Mouse (Mus musculus) fat pad, adult 2 months (tissue): ENCODE measurements around the gene Rnf225.
"Not testable (repeated sequence)": the region's sequence is repeated elsewhere in the genome, so short reads cannot be mapped to it uniquely, and the experiment has no call there.

Experiments used
- DNase-seq: peaks from one replicate; pipeline ENCODE4 v3.0.0-alpha.2; 2011; ENCODE audit warnings: low read depth, low spot score; ENCODE audit errors: extremely low read depth

The Rnf225 gene

DNA sequence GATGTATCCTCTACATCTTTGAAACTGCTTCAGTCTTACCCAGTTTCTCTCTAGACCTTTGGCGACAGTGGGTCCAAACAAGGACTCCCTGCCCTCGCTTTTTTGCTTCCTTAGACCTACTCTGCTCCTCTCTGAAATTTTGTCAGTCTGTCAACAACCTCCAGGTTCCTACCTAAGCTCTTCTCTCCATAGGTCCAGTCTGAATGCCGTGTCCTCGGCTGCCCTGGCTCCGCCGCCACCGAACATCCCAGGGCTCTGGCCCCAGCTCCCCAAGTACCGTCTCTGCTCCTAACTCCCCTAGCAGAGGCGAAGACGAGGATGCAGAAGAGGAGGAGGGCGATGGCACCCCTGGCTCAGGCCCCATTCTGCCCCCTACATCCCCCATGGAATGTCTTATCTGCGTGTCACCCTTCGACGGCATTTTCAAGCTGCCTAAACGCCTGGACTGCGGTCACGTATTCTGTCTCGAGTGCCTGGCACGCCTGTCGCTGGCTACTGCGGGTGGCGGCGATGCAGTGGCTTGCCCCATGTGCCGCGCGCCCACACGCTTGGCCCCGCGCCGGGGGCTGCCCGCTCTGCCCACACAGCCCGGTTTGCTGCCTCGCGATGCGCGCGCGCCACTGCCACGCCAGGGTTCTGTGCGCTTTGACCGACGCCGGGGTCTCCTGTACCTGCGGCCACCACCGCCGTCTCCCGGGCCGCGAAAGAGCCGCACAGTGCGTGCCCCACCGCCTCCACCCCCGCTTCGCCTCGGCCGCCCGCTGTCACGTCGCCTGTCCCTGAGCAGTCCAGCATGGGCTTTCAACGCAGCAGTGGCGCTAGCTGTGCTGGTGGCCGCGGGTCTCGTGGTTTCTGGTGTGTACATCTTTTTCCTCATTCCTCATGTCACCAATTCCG is 725 bp downstream of the Rnf225 start:
- DNase-seq = no peak

DNA sequence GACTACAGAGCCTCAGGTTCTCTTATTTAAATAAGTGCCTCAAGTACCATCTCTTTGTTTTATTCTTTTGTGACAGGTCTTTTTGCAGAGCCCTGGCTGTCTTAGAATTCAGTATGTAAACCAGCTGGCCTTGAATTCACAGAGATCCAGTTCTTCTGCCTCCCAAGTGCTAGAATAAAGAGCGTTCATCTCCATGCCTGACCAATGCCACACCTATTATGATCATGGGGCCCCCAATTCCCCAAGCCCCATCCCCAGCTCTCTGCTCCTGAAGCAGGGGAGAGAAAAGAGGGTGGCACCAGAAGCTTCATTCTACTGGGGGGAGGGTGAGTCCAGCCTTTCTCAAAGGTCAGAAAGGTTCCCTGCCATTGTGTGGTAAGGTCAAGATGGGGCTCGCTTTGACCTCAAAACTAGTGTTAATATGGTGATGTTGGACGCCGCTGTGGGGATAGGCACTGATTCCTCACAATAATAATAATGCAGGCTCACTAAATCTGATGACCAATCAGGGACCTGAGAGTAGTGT is 6.5 kb downstream of the Rnf225 start:
- DNase-seq = no peak

DNA sequence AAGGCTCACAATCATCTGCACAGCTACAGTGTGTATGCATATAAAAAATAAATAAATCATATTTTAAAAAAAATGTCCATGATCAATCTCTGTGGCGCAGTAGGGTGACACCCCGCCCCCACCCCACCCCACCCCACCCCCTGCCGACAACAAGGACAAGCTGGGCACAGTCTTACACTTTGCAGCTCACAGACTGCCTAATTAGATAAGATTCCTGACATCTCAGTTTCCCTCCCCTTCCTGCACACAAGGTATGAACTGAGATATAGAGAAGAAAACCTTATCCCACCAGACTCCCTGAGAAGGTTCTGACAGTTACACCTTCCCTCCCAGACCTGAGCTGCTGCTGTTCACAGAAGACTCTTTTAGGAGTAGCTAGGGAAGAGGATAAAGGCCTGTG is 7.6 kb downstream of the Rnf225 start:
- DNase-seq = no peak

DNA sequence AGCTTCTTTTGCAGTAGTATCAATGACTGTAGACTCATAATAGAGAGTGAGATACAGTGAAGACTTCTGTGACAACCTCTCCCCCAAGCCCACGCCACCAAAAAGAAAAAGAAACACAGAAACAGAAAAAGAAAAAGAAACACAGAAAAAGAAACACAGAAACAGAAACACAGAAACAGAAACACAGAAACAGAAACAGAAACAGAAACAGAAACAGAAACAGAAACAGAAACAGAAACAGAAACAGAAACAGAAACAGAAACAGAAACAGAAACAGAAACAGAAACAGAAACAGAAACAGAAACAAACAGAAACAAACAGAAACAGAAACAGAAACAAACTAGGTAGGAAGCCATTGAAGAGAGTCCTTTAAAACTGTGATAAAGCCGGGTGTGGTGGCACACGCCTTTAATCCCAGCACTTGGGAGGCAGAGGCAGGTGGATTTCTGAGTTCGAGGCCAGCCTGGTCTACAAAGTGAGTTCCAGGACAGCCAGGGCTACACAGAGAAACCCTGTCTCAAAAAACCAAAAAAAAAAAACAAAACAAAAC is 10.1 kb downstream of the Rnf225 start:
- not testable (repeated sequence) for DNase-seq

DNA sequence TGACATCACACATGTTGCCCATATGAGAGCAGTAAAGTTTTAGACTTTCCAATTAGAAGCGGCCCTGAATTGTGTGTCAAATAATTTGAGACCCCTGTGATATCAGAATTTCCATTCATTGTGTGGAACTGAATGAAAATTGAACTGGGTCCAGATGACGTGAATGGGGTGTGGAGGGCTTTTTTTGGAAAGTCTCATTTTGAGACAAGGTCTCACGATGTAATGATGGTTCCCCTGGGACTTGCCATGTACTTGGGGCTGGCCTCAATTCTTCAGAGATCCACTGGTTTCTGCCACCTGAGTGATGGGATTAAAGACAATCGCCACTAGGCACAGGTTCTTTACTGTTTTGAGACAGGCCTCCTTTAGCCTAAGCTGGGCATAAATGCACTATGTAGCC is 13.4 kb downstream of the Rnf225 start:
- no peak for DNase-seq

DNA sequence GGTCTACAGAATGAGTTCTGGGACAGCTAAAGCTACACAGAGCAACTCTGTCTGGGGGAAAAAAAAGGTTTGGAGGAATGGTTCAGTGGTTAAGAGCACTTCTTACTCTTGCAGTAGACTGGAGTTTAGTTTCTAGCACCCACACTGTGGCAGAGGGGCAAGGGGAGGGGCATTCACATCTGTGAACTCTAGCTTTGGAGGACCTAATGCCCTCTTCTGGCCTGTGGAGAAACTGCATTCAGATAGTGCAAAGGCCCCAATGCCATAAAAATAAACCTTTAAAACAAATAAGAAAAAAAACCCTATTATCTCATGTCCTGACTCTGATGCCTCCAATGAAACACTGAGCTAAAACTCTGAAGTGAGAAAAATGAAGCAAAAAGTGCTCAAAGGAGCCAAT is 16.3 kb downstream of the Rnf225 start:
- DNase-seq = no peak

DNA sequence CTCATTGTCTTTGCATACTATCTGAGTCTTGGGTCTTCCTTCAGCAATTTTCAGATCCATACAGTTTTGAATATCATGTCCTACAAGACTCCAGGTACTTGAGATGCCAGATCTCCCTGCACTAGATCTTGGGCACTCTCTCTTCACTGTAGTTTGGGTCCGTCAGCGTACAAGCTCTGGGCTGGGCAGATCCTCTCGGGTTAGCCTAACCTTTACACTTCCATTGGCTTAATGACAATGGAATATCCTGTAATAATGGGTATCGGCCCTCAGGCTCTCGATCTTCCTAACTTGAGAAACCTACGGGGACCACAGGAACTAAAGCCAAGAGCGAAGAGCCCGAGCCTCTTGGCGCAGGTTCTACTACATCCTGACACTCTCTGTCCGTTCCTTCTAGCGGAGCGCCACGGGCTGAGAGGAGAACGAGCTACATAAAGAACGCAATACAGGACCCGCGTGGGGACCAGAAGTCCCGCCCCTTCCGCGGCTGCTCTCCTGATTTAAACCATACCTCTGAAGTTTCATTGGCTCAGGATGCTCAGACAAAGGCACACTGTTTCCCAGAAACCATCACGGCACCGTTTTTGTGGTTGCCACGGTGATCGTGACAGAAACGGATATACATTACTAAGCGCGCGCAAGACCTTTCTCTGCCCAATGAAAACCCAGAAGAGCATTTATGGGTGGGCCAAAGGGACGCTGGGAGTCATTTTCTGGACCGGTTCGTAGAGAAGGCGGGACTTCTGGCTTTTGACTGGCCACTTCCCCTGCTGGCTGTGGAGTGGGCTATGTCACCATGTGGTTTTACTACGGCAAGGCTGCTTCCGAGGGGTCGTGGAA is 22.0 kb downstream of the Rnf225 start:
- peak; percentile 69 for DNase-seq

DNA sequence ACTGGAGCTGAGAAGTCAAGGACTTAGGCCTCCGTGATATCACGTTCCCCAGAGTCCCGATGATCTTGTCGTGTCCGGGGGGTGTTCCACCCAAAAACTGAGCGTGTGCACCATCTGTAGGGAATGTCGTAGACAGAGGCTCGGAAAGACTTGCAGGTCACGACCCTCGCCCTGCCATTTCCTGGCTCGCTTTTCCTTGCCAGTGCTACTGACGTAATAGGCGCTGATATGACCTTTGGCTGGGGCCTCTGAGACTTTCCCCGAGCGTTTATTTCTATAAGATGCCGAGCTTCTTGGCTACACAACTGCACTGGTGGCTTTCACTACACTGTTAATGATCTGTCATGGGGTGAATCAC is 22.6 kb downstream of the Rnf225 start:
- DNase-seq = no peak

DNA sequence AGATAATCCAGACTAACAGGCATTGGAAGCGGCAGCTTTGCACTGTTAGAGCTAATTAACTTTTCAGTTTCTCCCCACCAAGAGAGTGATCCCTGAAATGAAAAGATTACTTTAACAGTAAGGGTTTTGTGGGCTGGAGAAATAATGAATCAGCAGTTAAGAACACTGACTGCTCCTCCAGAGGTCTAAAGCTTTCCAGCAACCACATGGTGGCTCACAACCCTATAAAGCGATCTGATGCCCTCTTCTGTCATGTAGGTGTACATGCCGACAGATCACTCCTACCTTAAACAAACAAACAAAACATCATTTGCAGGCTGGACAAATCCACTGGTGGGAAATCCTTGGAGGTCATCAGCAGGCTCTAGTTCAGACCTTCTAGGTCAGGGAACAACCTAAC is 27.7 kb downstream of the Rnf225 start:
- no peak for DNase-seq

DNA sequence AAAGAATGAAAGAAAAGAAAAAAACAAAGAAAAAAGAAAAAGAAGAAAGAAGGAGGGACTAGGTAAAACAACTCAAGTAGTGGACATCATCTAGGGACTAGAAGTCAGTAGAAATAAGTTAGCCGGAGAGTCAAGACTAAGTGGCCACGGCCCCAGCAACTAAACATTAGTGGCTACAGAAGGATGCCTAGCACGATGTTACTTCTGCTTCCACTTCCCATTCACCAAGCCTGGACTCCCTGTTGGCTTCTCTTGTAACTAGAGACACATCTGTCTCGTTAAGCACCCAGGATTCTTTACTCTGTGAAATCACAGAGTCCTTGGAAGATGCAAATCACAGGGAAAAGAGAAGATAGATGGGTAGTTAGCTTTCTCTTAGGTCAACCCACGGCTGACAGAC is 30.3 kb downstream of the Rnf225 start:
- no peak for DNase-seq

DNA sequence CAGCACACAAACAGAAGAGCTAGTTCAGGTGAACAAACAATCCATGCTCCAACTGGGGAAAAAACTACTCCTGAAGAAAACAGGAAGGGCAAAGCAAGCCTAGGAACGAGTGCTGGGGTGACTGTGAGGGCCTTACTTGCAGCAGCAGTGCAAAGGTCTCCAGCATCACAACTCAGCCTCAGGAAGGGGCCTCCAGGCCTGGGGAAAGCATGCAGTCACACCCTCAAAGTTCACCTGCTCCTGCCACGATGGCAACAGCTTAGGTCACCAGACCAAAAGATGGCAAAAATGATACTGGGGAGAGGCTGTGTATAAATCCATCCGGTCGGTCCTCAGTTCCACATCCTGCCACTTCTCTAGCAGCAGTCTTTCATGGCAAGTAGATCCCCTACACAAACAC is 31.7 kb downstream of the Rnf225 start:
- DNase-seq = no peak

DNA sequence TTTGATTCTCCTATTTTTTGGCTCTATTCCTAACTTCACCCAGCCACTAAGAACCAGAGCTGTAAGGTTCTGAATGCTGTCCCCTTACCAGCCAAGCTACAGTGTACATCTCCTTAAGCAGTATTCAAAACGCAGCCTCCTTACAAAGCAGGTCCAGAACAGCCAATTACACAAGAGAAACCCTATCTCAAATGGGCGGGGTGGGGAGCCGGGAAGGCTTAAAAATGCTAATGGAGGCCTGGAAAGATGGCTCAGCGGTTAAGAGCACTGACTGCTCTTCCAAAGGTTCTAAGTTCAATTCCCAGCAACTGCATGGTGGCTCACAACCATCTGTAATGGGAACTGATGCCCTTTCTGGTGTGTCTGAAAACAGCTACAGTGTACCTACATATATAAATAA is 32.5 kb downstream of the Rnf225 start:
- no peak for DNase-seq

DNA sequence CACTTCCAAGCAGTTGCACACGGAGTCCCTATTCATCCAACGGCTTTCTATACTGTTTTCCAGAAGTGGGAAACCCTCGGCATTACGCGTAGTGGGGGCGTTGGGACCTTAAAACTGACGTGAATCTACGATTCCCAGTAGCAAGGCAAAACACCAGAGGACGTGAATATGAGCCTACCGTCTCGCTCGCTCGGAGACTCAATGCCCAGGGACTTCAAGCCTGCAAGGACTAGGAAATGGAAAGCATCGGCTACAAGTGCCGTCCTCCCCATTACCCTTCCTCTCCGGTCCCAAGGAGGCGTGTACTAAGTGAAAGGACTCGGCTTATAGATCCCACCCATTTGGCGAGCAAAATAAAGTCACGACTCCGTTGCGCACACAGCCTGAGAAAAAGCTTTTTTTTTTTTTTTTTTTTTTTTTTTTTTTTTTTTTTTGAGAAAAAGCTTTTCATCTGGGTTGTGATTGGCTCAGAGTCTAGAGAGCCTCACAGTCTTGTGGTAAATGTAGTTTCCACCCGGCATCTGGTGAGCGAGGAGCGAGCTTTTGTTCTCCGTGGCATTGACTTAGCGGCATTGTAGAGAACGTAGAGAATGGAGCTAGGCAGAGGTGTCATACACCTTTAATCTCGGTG is 34.4 kb downstream of the Rnf225 start:
- DNase-seq = peak; percentile 39

DNA sequence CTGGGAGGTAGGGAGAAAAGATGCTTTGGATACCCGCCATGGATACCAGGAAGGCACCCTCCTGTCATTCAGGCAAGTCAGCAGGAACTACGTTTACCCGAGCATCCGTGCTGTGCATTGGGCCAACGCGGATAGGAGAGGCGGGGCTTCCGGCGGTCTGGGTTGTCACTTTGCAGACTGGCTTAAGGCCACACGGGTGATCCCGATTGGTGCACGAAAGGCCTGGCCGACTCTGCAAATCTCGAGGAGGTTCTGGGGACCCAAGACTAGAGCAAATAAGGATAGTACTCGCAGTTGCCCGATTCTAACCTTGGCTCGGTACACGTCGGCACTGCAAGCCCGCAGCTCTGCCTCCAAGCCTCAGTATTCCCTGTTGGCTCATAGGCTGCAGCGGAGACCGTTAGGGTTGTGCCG is 38.5 kb downstream of the Rnf225 start, which contains the start of gene Zfp324:
TSS of gene Zfp324 (plus strand) at position 161 of the 414 bp plus-strand sequence.
- DNase-seq = peak; percentile 33

DNA sequence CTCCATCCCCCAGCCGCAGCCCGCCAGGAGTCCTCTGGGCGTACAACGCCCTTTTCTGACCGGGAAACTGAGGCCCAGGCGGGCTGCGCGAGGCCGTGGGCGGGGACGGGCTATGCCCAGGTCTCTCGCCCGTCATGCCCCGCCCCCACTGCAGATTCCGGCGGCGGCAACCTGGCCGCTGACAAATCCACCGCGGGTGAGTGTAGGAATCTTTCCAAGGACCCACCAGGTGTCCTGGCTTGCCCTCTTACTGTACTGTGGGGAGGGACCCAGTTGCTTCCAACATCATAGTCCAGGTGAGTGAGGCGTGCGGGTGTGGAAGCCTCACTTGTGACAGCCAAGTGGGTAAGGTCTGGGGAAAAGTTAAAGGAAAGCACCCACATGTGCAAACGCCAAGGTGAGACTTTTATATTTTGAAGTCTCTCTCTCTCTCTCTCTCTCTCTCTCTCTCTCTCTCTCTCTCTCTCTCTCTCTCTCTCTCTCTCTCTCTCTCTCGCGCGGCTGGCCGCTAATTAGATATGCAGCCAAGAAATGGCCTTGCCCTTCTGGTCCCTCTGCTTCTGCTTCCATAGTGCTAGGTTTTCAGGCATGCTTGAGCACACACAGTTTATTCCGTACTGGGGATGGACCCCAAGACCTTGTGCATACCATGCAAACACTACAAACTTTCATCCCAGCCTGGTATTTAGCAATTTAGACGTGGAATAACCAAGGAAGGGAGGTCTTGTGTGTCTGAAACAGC is 39.1 kb downstream of the Rnf225 start:
- DNase-seq = no peak

DNA sequence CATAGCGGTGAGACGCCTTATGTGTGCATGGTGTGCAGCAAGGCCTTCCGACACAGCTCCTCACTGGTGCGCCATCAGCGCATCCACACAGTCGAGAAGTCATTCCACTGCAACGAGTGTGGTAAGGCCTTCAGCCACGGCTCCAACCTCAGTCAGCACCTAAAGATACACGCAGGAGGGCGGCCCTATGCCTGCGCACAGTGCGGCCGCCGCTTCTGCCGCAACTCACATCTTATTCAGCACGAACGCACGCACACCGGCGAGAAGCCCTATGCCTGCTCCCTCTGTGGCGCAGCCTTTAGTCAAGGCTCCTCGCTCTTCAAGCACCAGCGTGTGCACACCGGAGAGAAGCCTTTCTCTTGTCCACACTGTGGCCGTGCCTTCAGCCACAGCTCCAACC is 43.7 kb downstream of the Rnf225 start:
- no peak for DNase-seq

DNA sequence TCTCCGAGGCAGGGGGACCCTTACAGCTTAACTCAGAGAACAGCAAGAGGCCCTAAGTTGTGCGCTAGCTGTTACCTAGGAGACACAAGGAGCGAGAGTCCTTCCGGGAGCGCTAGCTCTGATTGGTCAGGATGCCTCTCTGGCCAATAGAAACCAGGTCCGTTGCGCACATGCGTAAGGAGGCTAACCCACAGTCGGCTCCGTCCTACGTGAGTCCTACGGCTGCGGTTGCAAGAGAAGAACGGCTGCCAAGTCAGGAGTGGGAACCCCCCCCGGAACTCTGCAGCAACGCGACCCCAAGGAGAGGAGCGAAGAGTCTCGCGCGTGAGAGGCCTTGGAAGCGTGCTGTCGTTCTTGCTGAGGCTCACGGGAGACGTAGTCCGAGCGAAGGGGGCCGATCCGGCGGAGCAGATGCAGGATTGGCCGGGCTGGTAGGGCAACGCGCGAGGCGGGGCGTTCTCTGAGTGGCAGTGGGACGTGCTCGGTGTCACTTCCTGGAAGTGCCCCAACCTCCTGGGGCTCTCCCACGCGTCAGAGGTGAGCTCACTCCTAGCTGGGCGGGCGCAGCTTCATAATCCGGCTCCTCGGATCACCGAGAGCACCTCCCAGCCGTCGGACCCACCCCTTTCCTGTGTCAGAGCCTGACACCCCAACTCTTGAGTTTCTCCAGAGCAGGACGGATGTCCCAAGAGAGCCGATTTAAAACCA is 50.6 kb downstream of the Rnf225 start, which contains the start of gene Zfp446:
TSS of gene Zfp446 (plus strand) at position 167 of the 708 bp plus-strand sequence.
- DNase-seq = peak; percentile 58

DNA sequence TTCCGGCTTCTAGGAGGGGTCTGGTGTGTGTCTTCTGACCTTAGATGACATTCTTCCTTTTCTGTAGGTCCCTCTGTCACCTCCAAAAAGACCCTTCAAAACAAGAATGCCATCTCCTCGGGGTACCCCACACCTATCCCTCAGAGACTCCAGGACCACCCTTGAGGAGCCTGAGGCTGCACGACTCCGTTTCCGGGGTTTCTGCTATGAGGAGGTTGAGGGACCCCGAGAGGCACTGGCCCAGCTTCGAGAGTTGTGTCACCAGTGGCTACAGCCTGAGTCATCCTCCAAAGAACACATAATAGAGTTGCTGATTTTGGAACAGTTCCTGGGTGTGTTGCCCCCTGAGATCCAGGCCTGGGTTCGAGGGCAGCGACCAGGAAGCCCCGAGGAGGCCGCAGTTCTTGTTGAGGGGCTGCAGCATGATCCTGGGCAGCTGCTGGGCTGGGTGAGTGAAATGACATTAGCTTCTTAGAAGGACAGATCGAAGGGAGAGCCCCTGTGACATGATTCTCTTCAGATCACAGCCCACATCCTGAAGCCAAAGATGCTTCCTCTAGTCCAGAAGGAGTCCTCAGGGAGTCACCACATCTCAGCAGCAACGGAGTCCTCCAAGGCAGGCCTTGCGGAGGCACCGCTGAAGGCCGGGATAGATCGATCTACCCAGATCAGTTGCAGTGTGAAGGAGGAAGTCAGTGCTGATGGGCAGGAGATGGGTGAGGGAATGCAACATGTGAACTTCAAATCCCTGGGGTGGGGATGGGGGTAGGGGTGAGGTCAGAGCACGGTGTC is 51.9 kb downstream of the Rnf225 start:
- DNase-seq = no peak

DNA sequence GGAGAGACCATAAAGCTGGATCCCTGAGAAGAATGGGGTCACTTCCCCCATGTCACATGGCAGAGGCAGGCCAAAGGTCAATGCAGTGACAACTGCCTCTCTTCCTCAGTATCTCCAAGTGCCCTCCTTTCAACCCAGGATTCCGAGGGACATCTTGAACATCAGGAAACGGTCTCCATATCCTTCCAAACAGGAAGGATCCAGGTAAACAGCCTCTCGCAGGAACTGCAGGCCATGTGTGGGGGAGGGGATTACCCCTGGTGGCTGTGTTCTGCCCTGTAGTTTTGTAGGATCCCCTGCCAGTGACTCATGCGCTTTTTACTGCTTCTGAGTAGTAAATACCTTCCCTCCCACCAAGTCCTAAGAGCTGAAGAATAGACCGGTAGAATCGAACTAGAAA is 52.6 kb downstream of the Rnf225 start:
- no peak for DNase-seq
